Mouse (Mus musculus) lung, postnatal 0 days (tissue): ENCODE results near the gene Olfr1158.

Experiments
- CTCF ChIP-seq: IDR thresholded peaks from 2 replicates; pipeline ENCODE4 v1.5.1; 2016; ENCODE audit warnings: antibody characterized with exemption, mild to moderate bottlenecking
- EP300 ChIP-seq: IDR thresholded peaks from 2 replicates; pipeline ENCODE4 v1.6.1; 2016; ENCODE audit warnings: antibody characterized with exemption, mild to moderate bottlenecking, control low read depth

- TF ChIP-seq CTCF (no peak), EP300 (no peak)
Observed at GRCm38 (mm10) chr2:87953000-87953399, 36.9 kb upstream of the Olfr1158 start, which contains the start of gene Olfr1156.
